Mouse (Mus musculus) adipocyte (in vitro differentiated cells): ENCODE measurements around the gene Sec61b.
A peak's percentile ranks its signal among the peaks of the same experiment; 100 is the strongest.

Experiments
- DNase-seq: peaks from one replicate; pipeline ENCODE4 v3.0.0-alpha.2; 2016; ENCODE audit warnings: low spot score

Gene Sec61b

GRCm38 (mm10) chr4:47480576-47480975, 6.1 kb downstream of the Sec61b start:
- no peak for DNase-seq

DNA sequence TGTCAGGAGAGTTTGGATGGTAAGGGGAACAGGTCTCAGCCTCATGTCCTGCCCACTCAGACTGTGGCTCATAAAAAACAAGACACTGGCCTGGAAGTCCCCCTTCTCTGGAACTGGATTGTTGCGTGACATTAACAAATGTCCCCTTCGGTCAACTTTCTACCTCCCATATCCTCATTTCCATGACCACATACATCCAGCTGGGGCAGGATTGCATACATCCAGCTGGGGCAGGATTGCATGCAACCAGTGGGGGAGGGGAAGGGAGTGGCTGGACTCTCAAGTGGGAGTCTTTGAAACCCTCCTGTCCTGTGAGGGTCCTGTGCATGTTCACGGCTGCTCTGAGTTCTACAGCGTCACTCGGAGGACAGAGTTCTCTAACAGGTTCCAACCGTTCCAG, 16.8 kb downstream of the Sec61b start:
- no peak for DNase-seq

DNA sequence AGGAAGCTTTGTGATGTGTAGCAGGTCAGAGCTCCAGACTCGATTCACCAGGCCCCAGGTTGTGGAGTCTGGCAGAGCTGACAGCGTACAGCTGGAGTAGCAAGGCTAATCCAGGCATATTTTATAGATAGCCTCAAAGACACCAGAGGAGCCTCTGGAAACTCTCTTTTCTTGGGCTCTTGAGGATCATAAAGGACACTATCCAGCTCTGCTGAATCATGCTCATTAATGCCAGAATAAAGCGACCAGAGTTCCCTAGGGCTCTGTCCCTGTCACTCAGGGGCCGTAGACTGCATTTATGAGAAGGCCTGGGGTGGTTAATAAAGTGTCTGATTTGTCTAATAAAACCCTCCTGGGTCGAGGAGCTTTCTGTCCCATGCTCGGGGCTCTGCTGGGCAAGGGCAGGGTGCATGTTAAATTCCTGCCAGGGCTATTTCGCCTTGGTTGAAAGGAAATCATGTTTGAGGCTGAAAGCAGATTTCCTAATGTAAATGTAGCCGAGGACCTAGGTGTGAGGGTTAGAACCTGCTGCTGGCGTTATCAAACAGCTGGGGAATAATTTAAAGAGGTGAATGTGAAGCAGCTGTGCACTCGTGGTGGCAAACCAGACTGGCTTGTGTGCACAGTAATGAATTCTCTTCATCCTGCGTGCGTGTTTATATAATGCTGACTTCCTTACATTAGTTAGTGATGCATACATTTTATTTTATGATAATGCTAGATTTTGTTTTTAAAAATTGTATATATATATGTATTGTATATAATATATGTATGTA, 18.0 kb downstream of the Sec61b start:
- no peak for DNase-seq

- DNase-seq, result no peak
These were observed 19.0 kb downstream of the Sec61b start for GRCm38 (mm10) chr4:47493456-47493855.

DNA sequence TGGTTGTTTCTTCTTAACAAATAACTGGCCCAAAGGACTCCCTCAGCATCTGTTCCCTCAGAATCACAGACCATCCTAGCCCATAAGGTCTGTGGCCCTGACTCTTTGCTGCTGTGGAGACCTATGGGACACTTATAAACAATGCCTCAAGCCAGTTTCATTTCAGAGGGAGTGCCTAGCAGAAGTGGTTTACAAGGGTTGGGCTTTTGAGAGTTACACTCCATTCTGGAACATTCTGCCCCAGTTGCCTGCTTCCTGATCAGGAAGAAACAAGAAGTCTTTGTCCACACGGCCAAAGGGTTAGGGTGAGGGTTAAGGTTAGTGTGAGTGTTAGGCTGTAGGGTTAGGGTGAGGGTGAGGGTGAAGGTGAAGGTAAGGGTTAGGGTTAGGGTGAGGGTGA, 19.7 kb downstream of the Sec61b start:
- no peak for DNase-seq

GRCm38 (mm10) chr4:47494686-47495085, 20.2 kb downstream of the Sec61b start:
- no peak for DNase-seq

DNA sequence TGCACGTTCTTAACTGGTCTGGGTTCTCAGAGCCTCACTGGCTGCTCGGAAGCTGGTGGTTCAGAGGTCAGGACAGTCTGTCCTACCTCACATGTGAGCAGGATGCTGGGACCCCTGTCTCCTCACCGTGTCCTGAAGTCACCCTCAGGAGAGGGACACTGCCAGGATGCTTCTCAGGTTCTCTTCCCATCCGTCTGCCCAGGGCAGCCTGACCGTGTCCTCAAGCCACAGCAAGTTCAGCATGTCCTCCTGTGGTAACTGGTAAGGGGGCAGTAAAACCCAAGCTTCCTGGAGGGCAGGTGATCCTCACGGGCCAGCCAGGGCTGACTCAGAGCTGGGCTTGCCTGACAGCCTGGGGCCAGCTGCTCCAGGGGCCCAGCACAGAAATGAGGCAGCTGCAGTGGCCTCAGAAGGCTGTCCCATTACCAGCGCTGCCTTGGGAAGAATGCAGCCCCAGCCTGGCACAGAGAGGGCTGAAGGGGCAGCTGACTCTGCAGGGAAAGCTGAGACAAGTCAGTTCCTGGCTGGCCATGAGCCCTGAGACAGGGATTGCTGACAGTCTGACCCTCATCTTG, 23.4 kb downstream of the Sec61b start:
- DNase-seq, result no peak

GRCm38 (mm10) chr4:47499121-47499545, 24.7 kb downstream of the Sec61b start:
- DNase-seq, result no peak

GRCm38 (mm10) chr4:47502546-47502971, 28.1 kb downstream of the Sec61b start:
- peak; percentile 50 for DNase-seq

DNA sequence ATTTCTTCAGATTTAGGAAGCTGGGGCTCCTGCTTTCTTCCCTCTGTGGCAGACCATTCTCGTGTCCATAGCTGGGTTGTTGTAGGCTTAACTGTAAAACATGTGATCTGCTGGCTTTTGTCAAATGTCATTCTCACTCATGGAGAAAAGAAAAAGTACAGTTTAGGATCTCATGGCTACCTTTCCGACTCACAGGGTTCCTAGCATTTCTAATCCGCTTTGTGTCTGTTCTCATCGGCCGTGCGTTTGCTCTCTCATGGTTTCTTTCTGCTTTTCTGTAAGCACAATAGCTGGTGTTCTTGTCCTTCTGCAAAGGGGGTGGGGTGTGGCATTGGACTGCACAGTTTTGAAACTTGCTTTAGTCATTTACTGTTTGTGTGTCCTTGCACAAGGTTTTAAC, 28.6 kb downstream of the Sec61b start:
- DNase-seq, result no peak

DNA sequence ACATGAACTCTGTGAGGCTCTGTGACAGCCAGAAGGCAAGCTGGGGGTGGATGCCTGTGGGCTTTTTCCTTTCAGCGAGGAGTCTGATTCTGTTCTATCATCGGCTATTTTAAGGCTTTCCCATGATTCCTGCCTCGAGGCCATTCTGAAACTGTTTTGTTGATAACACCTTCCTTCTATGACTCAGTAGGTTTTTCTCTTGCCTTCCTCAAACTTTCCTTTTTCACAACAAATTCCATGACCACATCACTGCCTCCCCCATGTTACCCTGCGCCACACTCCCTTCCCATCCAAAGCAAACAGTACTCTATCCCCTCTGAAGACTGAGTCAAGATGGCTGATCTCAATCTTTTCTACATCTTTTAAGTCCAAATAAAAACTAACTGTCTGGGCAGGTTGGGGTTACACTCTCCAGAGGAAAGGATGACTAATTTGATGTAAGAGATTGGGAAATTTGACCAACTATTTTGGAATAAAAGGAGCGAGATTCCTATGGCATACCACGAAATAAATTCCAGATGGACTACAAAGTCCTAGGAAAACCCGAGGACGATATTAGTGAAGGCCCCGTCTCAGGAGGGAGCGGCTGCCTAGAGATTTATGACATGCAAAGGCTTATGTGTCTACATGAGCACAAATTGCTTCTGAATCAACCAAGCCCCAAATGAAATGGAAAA, 30.5 kb downstream of the Sec61b start:
- DNase-seq, result peak; percentile 5

DNA sequence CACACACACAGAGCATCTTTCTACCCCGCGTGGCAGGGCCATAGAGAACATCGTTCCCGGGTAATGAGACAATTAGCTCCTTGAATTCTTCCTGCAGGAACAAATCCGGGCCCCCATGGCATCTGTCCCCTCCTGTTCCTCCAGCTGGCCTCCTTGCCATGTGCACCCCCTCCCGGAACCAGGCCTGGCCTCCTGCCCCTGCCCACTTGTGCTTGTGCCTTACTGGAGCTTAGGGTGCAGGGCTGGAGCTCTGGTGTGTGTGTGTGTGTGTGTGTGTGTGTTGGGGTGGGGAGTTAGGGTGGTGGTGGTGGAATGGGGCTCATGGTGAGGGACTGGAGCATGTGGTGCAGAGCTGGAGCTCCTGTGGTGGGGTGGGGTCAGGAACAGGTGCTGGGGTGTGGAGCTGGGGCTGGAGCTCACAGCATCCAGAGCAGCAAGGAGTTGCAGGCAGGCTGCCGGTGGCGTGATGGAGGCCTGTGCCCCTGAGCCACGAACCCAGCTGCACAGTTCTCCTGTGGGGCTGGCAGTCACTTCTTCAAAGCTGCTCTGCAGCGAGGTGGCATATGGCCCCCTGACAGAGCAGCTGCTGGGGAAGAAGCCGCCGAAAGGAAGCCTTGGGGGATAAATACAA, 44.2 kb downstream of the Sec61b start:
- no peak for DNase-seq

GRCm38 (mm10) chr4:47520076-47520475, 45.6 kb downstream of the Sec61b start:
- no peak for DNase-seq

DNA sequence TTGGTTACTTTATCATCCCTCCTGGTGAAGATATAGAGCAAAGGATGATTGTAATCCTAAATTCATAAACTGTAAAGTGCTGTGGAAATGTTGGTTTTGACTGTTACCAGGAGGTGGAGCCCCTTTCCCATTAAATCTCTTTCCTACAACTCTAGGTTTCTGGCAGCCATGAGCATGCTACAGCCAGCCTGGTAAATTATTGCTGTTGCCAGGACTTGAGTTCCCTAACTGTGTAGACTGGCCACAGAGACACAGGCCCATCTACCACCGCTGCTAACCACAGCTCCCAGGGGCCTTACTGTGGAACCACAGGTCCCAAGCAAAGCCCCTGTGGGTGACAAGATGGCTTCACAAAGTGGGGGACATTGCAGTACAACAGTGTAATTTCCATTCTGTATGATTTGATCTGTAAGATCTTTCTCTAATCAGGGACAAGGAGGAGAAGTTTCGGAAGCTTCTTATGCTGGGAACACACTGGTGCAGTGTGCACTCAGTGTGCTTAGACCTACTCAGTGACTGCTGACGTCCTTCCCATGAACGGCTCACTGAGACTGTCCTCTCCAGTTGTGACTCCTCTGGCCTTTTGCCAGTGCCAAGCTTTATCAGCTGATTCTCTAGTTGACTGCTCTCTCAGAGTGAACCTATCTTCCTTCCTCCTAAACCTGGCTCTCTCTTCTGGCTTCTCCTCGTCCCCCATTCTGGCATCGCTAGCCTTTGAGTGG, 47.6 kb downstream of the Sec61b start:
- DNase-seq, result peak; percentile 35

DNA sequence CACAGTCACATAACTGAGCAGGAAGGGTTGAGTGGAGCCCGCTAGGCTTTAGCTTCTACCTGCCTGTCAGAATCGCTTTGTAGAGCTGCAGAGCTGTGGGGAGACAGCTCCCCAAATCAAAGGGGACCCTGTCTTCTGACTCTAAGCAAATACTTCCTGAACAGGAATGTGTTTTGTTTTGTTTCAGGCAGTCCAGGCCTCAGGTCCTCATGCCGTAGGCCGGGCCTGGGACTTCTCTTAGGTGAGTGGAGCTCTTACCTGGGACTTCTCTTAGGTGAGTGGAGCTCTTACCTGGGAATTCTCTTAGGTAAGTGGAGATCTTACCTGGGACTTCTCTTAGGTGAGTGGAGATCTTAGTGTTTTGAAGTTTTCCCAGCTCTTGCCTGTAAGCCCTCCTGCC, 55.4 kb downstream of the Sec61b start:
- no peak for DNase-seq
